Mouse (Mus musculus) central nervous system, embryonic 14 days (tissue): ENCODE measurements around the gene Parp12. TPM values are rescaled to one million over a fixed set of nuclear protein-coding genes. Genes with fewer than 3 reads are reported as not detected.

Source experiments
- polyA plus RNA-seq: library from polyadenylated mRNA; depleted of rRNA; stranded (reverse); fragments of >200 nt; gene quantifications from 2 replicates; pipeline ENCODE4 v1.2.3, GENCODE M21; 2012; rRNA removed

Gene Parp12
- polyA plus RNA-seq: 6.9 and 9.9 TPM in 2 replicates

DNA sequence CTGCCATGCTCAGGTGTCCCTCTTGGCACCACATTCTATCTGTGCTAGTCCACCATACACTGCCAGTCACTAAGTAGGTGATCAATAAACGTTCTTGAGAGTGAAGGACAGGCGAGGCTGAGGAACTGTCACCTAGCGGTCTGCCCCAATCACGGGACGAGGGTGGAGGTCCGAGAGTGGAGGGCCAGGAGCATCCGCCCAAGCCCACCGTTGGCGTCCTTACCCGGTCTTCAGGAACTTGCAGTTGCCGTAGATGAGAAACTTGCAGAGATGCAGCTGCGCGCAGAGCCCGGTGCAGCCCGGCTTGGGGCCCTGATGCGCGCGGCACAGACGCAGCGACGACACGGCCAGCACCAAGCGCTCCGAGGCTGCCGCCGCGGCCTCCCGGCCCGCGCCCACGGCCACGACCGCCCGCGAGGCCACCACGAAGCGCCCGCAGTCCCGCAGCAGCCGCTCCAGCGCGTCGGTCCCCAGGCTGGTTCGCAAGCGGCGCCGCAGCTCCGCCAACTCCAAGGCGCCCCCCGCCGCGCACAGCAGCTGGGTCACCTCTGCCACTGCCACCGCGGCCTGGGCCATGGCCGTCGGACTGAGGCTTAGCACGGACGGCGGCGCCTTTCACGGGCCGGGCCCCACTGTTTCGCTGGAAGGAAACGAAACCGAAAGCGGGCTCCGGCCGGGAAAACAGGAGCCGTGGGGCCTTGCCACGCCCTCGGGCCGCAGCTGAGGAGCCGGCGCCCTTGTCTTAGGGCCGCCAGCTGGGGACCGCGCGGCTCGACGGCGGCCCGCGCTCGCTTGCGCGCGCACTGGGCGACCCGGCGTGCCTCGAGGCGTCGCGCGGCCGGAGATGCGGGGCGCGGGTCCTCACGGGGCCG, at the start of gene Parp12:
Gene Parp12 (minus strand): TSS at position 766 of the 872 bp plus-strand sequence.

Other genes starting within 250 kb of the Parp12 start
- 1.2 TPM in 2 replicates for gene Tbxas1, start 242.9 kb downstream of the Parp12 start, polyA plus RNA-seq
- 27.8 and 28.2 TPM in 2 replicates for gene Hipk2, start 242.2 kb downstream of the Parp12 start, polyA plus RNA-seq
- 7.4 and 8.4 TPM in 2 replicates for gene Kdm7a, start 88.4 kb upstream of the Parp12 start, polyA plus RNA-seq